Mouse (Mus musculus): Measurements from ENCODE around the gene Arhgap10. TPM values are rescaled to one million over a fixed set of nuclear protein-coding genes. Genes with fewer than 3 reads are reported as not detected.

Gene Arhgap10
- total RNA-seq, 4 experiments from 2014 or later = 14.7 to 37.5 (median 18.3) TPM

GRCm38 (mm10) chr8:77440913-77441312 is 76.8 kb downstream of the Arhgap10 start:
- no peak for DNase-seq

DNA sequence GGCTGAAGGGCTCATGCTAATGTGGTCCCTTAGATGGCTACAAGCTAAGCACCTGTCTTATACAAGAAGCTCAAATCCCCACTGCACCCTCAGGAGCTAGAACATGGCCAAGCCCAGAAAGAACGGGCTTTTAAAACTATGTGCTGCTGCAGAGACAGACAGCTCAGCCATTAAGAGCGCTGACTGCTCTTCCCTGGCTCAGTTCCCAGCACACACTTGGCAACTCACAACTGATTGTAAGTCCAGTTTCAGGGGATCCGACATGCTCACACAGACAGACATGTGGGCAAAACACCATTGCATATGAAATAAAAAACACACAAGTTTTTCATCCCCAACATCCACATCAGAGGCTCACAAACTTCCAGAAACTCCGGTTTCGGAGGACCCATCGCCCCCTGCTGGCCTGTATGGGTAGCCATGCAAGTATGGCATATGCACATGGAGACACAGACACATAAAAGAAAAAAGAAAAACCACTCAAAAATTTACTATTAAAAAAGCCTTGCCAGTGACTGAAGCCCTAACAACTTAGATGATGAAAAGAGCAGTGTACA is 77.4 kb downstream of the Arhgap10 start:
- DNase-seq = no peak

GRCm38 (mm10) chr8:77439670-77440069 is 78.1 kb downstream of the Arhgap10 start:
- DNase-seq = no peak

DNA sequence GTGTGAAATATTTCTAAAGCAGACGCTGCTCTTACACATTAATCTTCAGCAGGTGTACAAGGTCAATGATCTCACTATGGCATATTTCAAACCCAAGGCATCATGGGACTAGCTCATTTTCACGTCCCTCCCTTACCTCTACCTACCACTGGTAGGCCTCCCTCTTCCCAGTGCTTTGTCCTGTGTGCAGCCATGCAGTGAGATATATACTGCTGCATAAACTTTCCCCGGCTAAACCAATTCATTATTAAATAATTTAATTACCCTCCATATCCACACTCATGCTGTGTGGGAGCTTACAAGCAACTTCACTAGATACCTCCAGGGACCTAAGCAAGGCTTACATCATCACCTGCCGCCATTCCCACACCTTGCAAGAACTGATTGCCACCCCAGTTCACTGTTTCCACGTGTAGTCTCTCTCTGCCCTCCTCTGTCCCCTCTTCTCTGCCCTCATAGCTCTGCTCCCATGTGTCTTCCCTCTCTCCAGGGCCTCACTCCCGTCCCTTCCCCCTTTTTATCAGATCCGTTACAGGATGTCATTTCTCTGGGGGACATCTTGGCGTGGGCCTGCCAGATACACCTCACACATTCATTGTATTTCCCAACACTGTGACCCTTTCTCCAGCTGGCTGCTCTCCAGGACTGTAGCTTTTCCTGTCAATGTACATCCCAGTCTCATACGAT is 79.8 kb downstream of the Arhgap10 start:
- no peak for DNase-seq

DNA sequence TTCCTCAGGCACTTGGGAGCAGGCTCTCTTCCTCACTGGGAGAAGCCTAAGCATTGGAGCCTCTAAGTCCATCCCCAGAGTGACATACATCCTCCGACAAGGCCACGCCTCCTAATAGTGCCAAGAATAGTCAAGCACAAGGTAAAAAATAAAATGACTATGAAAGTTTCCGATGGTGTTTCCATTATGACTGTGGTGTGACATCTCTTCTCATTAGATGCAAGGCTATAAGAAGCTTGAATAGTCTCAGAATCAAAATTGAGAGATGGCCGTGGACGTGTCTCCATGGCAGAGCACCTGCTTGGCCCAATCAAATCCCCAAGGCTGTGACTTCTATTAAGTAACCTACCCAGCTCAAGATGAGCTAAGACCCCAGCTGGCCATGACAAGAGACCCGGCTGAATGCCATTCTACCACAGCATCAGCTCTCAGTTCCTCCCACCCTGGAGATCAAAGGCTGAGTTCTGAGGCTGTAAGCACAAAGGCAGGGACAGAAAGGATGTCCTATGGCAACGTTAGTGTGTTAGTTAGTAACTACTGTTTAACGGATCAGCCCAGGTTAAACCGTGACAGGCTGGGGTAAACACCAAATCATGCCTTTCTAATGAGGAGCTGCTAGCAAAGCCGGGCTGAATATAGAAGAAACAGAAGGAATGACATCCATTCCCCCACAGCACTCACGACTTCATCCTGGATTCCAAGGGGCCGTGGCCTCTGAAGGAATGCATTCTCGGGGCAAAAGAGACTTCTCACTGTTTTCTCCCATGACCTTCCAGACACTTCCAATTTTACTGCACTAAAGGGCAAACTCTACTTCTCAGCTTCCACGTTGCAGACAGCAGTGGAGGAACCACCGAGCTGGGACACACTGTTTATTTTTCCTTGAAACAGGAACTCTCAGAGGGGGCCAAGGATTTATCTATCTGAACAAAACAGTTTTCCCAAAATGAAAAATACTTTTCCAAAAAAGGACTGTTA is 81.5 kb downstream of the Arhgap10 start:
- no peak for DNase-seq

- DNase-seq = no peak
Measured at GRCm38 (mm10) chr8:77433221-77433620, 84.5 kb downstream of the Arhgap10 start.

- no peak for DNase-seq
Measured at GRCm38 (mm10) chr8:77432726-77433125, 85.0 kb downstream of the Arhgap10 start.

GRCm38 (mm10) chr8:77428420-77428819 is 89.3 kb downstream of the Arhgap10 start:
- DNase-seq = no peak

DNA sequence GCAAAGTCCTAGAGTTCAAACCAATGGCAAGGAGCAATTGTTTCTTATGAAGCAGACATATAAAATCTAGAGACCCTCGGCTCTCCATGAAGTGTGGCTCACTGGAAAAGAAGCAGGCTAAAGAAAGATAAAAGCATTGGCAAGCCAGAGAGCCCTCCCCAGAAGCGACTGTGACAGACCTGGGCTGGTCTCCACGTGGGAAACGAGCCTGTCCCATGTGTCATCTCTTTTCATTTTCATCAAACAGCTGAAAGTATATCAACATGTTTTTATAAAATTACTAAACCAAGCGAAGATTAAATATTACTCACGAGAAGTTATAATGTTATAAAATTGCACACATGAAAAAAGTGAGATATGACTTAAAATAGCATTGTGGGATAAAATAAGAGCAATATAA is 89.7 kb downstream of the Arhgap10 start:
- no peak for DNase-seq

DNA sequence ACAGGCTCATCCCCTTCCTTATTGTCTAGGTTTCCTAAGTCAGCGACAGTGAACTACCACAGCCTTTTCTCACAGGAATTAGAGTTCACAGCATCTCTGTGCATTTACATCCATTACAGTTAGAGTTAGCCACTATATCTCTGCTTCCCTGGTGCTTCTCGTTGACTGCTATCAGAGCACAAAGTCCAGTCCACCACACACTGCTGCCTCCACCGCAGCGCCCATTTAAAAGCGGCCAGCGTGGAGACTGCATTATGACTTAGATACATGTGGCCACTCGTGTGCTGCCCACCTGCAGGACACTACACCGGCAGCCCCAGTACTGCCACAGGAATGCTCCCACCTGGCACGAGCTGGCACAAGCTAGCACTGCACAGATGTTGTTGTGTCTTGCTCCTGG is 90.3 kb downstream of the Arhgap10 start:
- no peak for DNase-seq

DNA sequence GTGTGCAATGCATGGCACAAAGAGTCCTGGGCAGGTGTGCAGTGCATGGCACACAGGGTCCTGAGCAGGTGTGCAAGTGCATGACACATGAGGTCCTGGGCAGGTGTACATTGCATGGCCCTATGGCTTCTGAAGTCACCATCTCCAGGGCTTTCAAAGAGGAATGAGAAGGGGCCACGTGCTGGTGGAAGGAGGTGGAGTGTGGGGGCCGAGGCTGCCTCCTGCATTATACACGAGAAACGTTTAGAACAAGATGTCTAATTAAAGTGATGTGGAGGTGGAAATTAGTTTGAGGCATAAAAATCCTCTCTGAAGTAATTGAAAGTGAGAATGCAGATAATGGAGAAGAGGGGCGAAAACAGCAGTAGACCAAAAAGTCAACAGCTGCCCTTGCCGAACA is 93.9 kb downstream of the Arhgap10 start:
- DNase-seq = no peak

- no peak for DNase-seq
Measured at GRCm38 (mm10) chr8:77422632-77423252, 95.0 kb downstream of the Arhgap10 start.

DNA sequence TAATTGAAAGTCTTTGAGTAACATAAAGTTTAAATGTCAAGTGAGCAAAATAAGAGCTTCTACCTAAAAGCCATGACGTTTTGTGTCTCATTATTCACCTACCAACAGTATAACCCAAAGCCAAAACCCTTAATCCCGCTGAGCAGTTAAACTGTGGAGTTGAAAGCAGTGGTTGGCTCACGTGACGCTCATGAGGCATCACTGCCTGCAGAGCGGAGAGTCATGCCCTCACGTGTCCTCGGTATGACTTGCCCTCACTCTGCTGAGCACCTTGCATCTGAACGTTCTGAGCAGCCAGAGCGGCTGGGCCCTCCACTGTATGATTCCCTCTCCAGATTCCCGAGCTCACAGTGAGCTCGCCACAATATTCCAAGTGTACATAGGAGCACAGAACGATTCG is 96.2 kb downstream of the Arhgap10 start:
- no peak for DNase-seq

DNA sequence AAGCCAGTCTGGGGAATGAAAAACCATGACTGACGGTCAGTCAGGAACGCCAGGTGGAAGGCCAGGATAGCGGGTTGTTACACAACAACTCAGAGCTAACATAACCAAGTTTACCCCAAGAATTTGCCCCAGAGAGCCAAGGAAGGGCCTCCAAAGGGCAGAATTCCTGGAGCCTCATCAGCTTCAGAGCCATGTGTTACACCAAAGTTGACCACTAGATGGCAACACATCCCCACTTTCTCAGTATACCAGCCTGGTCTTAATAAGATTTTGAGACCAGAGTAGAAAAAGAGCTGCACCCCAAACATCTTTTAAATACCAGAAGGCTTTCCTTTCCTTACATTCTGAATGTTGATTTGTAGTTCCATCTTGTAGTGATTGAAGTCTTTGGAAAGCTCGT is 98.0 kb downstream of the Arhgap10 start:
- DNase-seq = peak; percentile 46

GRCm38 (mm10) chr8:77416738-77417137 is 101.0 kb downstream of the Arhgap10 start:
- no peak for DNase-seq

- DNase-seq = no peak
Measured at GRCm38 (mm10) chr8:77416034-77416433, 101.7 kb downstream of the Arhgap10 start.

GRCm38 (mm10) chr8:77411262-77411661 is 106.5 kb downstream of the Arhgap10 start:
- DNase-seq = no peak

DNA sequence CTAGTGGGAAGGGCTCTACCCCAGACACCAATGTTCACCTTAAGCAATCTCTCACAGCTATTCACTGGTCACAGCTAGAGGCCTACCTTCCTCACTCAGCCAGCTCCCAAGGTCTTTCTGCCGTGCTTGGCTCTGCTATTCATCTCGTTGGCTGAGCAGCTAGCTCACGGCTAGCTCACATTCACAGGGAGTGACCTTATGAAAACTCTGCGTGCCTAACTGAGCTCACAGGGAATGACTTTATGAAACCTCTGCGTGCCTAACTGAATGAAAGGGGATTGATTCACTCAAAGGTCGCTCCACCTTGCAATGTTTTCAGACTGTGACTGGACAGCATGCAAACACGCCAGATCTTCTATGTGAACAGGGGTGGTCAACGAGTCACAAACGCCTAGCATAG is 107.4 kb downstream of the Arhgap10 start:
- peak; percentile 24 for DNase-seq

- DNase-seq = no peak
Measured at GRCm38 (mm10) chr8:77408527-77409215, 109.1 kb downstream of the Arhgap10 start.

- DNase-seq = no peak
Measured at GRCm38 (mm10) chr8:77406846-77407245, 110.9 kb downstream of the Arhgap10 start.

GRCm38 (mm10) chr8:77406444-77406843 is 111.3 kb downstream of the Arhgap10 start:
- DNase-seq = no peak

GRCm38 (mm10) chr8:77404017-77404416 is 113.7 kb downstream of the Arhgap10 start:
- no peak for DNase-seq
